Mouse (Mus musculus): Measurements from ENCODE around the gene Ankrd33b.

- TF ChIP-seq POLR2A (IDR thresholded peaks at IDR 0.05; ENCODE audit: low read depth, low read length) (no peak), CTCF (IDR thresholded peaks at IDR 0.05; ENCODE audit: borderline replicate concordance, insufficient read depth, low read length) (no peak)
Measured at GRCm38 (mm10) chr15:31324551-31324950, 43.0 kb downstream of the Ankrd33b start.

Measured in embryonic fibroblast, embryonic 13.5 days (primary cell).